Mouse (Mus musculus): ENCODE measurements around the gene Egflam. TPM values are rescaled to one million over a fixed set of nuclear protein-coding genes. Genes with fewer than 3 reads are reported as not detected.

The Egflam gene
- total RNA-seq (2012; rRNA removed) (not detected in 2 replicates), total RNA-seq (2014; rRNA removed) (not detected in 2 replicates), polyA plus RNA-seq (2012; ENCODE audit: insufficient read length, low read depth) (not detected in 2 replicates)

DNA sequence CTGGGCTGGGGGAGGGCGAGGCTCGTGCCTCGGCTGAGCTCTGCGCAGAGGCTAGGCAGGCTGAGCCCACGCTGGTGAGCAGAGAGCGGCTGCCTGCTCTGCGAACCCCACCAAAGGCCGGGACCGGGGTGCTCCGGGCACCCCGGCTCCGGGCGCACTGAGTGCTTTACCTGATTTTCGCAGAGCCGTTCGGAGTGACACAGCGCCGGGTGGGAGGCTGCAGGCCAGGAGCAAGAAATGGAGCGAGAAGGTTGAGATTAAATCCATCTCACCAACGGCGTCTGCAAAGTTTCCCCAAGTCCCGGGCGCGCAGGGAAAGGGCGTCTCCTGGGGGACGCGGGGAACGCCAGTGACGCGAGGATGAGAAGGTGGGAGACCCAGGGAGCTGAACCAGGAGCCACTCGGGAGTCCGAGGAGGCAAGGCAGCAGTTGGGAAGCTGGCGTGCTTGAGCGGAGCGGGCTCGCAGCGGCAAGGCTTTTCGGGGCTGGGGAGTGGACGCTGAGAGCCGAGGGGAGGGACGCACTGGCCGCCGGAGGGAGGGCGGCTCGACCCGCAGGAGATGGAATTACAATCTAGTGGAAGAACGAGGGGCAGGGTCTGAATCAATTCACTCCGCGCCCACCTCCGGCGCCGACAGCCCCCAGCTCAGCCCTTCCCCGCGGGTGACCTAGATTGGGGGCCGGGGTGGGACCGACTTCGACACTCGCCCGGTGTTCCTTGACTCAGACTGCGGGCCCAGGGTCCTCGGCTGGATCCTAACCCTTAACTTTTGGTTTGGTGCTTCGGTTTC, at the start of gene Egflam:
Egflam (minus strand) TSS at position 578 of the 791 bp plus-strand sequence.
- Histone ChIP-seq H3K36me3 (replicated peaks in 1 of 2; ENCODE audit: control insufficient read depth in 1 of 2, insufficient read depth in 1 of 2, low read length in 1 of 2) (no peaks in the 10 kb centered on the region), H3K9ac (ENCODE audit: insufficient read depth, low read depth) (no peak within 1 kb of the TSS), H3K4me2 (ENCODE audit: insufficient read depth, low read depth, poor library complexity, severe bottlenecking) (no peak within 1 kb of the TSS), H3K4me3 (replicated peaks in 1 of 3; ENCODE audit: low read depth in 2 of 3, low read length in 2 of 3, poor library complexity in 1 of 3) (no peak within 1 kb of the TSS), H3K79me2 (replicated peaks; ENCODE audit: control insufficient read depth, extremely low read depth, insufficient read depth, poor library complexity, severe bottlenecking) (no peaks in the 10 kb centered on the region), H3K9me3 (replicated peaks; ENCODE audit: low read length) (peaks cover 3% of the 10 kb centered on the region), H3K4me1 (ENCODE audit: control insufficient read depth in 1 of 2, insufficient read depth in 2 of 2) (no peaks in the 10 kb centered on the region), H3K27ac (ENCODE audit: insufficient read depth, low read depth) (no peak within 1 kb of the TSS), H3K27me3 (replicated peaks) (peaks cover 5% of the 10 kb centered on the region)
- dilution Hi-C loops (cut with MboI; ENCODE audit: extremely low pct_ligation_motif_present, extremely low pct_unique_long_range_greater_than_20kb, low sequenced_read_pairs), result no loop called here
- DNase-seq (ENCODE audit: extremely low read depth), result no peak
- TF ChIP-seq USF2 (conservative IDR thresholded peaks at IDR 0.05; ENCODE audit: low read depth, low read length) (no peak), BHLHE40 (IDR thresholded peaks at IDR 0.05; ENCODE audit: low read depth, low read length) (no peak), JUN (IDR thresholded peaks at IDR 0.05; ENCODE audit: insufficient read depth, low read depth, low read length) (no peak), USF1 (IDR thresholded peaks at IDR 0.05; ENCODE audit: low read depth, low read length) (no peak)
- in situ Hi-C loops (cut with MboI; ENCODE audit: low pct_ligation_motif_present, low pct_unique_long_range_greater_than_20kb, low sequenced_read_pairs), result no loop called here

DNA sequence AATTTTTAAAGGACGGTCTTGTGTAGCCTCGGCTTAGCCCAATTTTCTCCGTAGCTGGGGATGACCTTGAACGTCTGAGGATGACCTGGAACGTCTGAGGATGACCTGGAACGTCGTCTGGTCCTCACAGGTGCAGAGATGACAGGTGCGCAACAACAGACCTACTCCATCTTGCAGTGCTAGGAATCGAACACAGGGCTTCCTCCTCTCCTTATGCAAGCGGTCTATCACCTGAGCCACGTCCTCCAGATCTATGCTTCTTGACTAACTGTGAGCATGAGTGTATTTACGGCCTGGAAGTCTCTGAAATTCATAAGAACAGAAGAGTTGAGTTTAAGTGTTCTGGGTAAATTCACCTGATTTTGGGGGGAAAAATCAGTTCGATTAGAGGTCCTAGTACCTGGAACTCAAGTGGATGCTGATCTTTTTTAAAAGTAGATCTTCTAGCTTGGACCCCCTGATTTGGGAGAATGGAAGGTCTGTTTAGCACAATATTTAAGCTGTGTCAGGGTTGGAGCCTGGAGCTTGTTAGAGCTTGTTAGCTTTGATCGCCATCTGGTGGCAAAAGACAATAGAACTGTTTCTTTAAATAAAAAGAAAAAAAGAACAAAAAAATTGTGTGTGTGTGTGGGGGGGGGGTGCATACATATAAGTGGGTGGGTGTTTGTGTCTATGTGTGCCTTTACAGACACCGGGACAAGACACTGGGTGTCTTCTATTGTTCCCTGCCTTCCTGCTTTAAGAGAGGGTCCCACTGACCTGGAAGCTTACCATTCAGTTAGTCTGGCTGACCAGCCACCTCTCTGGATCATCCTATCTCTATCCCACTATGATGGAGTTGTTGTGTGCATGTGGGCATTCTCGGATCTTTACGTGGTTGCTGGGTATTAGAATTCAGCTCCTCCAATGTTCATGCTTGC, 45.5 kb upstream of the Egflam start:
- Histone ChIP-seq H3K9me3 (replicated peaks; ENCODE audit: low read length) (no peaks in the 10 kb centered on the region), H3K36me3 (replicated peaks in 1 of 2; ENCODE audit: control insufficient read depth in 1 of 2, insufficient read depth in 1 of 2, low read length in 1 of 2) (no peaks in the 10 kb centered on the region), H3K4me3 (replicated peaks in 1 of 3; ENCODE audit: low read depth in 2 of 3, low read length in 2 of 3, poor library complexity in 1 of 3) (no peak overlapping the region), H3K4me2 (ENCODE audit: insufficient read depth, low read depth, poor library complexity, severe bottlenecking) (no peak overlapping the region), H3K9ac (ENCODE audit: insufficient read depth, low read depth) (no peak overlapping the region), H3K4me1 (ENCODE audit: control insufficient read depth in 1 of 2, insufficient read depth in 2 of 2) (no peaks in the 10 kb centered on the region), H3K27ac (ENCODE audit: insufficient read depth, low read depth) (no peak overlapping the region), H3K27me3 (replicated peaks) (peaks cover 4% of the 10 kb centered on the region), H3K79me2 (replicated peaks; ENCODE audit: control insufficient read depth, extremely low read depth, insufficient read depth, poor library complexity, severe bottlenecking) (no peaks in the 10 kb centered on the region)
- dilution Hi-C loops (cut with MboI; ENCODE audit: extremely low pct_ligation_motif_present, extremely low pct_unique_long_range_greater_than_20kb, low sequenced_read_pairs), result no loop called here
- TF ChIP-seq SMC3 (IDR thresholded peaks at IDR 0.05; ENCODE audit: low read depth, low read length) (peak; percentile 45), MAZ (IDR thresholded peaks at IDR 0.05; ENCODE audit: low read depth, low read length) (no peak), MAX (IDR thresholded peaks at IDR 0.05; ENCODE audit: low read length) (no peak), CTCF (conservative IDR thresholded peaks at IDR 0.05 in 1 of 2, IDR thresholded peaks at IDR 0.05 in 1 of 2; ENCODE audit: low read depth in 2 of 2, low read length in 2 of 2) (peak in 1 of 2 experiments; percentile 66; a peak in 2 of 4 replicates), ZNF384 (IDR thresholded peaks at IDR 0.05; ENCODE audit: low read depth, low read length) (peak; percentile 70), ZMIZ1 (IDR thresholded peaks at IDR 0.05; ENCODE audit: low read depth, low read length) (no peak), USF2 (conservative IDR thresholded peaks at IDR 0.05; ENCODE audit: low read depth, low read length) (no peak), EP300 (IDR thresholded peaks at IDR 0.05; ENCODE audit: low read length) (no peak), RAD21 (IDR thresholded peaks at IDR 0.05; ENCODE audit: low read depth, low read length) (peak; percentile 63), JUN (IDR thresholded peaks at IDR 0.05; ENCODE audit: insufficient read depth, low read depth, low read length) (no peak)
- in situ Hi-C loops (cut with MboI; ENCODE audit: low pct_ligation_motif_present, low pct_unique_long_range_greater_than_20kb, low sequenced_read_pairs), result no loop called here
- DNase-seq (ENCODE audit: extremely low read depth), result peak; percentile 40
